Mouse (Mus musculus) limb, embryonic 11.5 days (tissue): Measurements from ENCODE around the gene Zfp367. TPM values are rescaled to one million over a fixed set of nuclear protein-coding genes. Genes with fewer than 3 reads are reported as not detected.

Experiments used
- ATAC-seq: fragments of 200-750 bp; cut with Nextera tagmentation; 2 replicates; pipeline ENCODE4 v1.8.0; 2017; ENCODE audit warnings: low read depth; ENCODE audit not compliant: insufficient number of reproducible peaks, low FRiP score, low TSS enrichment
- DNase-seq: peaks from one replicate; pipeline ENCODE4 v3.0.0-alpha.2; 2015; ENCODE audit warnings: low spot score
- H3K27ac ChIP-seq: fragments of 300-500 bp; sonication (generic); replicated peaks from 2 replicates; pipeline ENCODE4 v1.5.1; 2014; ENCODE audit warnings: low read depth, mild to moderate bottlenecking, low read length
- H3K27me3 ChIP-seq: fragments of 300-500 bp; sonication (generic); 2 replicates; pipeline ENCODE4 v1.6.1; 2014; ENCODE audit warnings: mild to moderate bottlenecking, low read length, mixed read lengths; ENCODE audit not compliant: control insufficient read depth, insufficient read depth
- H3K36me3 ChIP-seq: fragments of 300-500 bp; sonication (generic); 2 replicates; pipeline ENCODE4 v1.6.1; 2014; ENCODE audit warnings: mild to moderate bottlenecking, low read length, moderate library complexity, mixed read lengths; ENCODE audit not compliant: control insufficient read depth, insufficient read depth
- H3K4me1 ChIP-seq: fragments of 300-500 bp; sonication (generic); 2 replicates; pipeline ENCODE4 v1.6.1; 2014; ENCODE audit warnings: low read length, mixed read lengths; ENCODE audit not compliant: control insufficient read depth, insufficient read depth
- H3K4me2 ChIP-seq: fragments of 300-500 bp; sonication (generic); 2 replicates; pipeline ENCODE4 v1.6.1; 2014; ENCODE audit warnings: low read depth, mild to moderate bottlenecking, moderate library complexity; ENCODE audit not compliant: severe bottlenecking
- H3K4me3 ChIP-seq: fragments of 300-500 bp; sonication (generic); 2 replicates; pipeline ENCODE4 v1.5.1; 2014; ENCODE audit warnings: low read depth, low read length
- H3K9ac ChIP-seq: fragments of 300-500 bp; sonication (generic); 2 replicates; pipeline ENCODE4 v1.6.1; 2014; ENCODE audit warnings: mild to moderate bottlenecking, low read length
- H3K9me3 ChIP-seq: fragments of 300-500 bp; sonication (generic); 2 replicates; pipeline ENCODE4 v1.6.1; 2016; ENCODE audit warnings: low read length; ENCODE audit not compliant: control insufficient read depth
- WGBS: fragments of 180-500 bp; shearing (Covaris S2); extraction: QIAGEN DNeasy Blood & Tissue Kit; methylation state at CpG from one replicate; pipeline ENCODE4 v1.1.7; 2014; 5-methylcytosine and 5-hydroxymethylcytosine counted together
- polyA plus RNA-seq: library from polyadenylated mRNA; unstranded; fragments of >200 nt; fragmentation: Nextera tagmentation; extraction: Ambion mirVana; gene quantifications from 2 replicates; pipeline ENCODE4 v1.2.1, GENCODE M21; 2014

Gene Zfp367
- polyA plus RNA-seq, 1 experiment from 2014 or later, result 15.3 TPM

DNA sequence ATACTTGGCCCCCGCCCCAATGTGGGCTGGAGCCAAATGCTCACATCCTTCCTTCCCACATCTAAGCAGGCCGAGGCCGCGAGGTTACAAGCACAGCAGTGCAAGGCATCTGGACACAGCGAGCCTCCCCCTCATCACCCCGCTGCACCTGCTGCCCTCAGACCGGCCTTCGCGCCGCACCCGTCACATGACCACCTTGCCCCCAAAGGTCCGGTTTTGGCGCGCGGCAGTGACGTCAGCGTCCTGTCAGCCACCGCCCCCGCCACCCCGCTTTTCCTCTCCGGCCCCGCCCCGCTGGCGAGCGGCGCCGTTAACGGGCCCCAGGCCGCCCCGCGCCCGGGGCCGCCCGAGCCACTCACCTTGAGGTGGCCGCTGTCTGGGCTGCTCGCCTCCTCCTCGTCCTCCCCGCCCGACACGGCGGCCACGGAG lies 747 bp downstream of the Zfp367 start:
- peak overlapping the region; percentile 62 for H3K4me2 ChIP-seq
- H3K36me3 ChIP-seq, result no peaks in the 10 kb centered on the region
- peak overlapping the region; percentile 93 for H3K4me3 ChIP-seq
- no peaks in the 10 kb centered on the region for H3K4me1 ChIP-seq
- H3K9me3 ChIP-seq, result no peaks in the 10 kb centered on the region
- WGBS, result 1% methylated on average over 42 of the region's 42 CpGs
- peak overlapping the region; percentile 62 for H3K9ac ChIP-seq
- ATAC-seq (peak; percentile 10), DNase-seq (peak; percentile 91)
- peak overlapping the region; percentile 80 for H3K27ac ChIP-seq
- H3K27me3 ChIP-seq, result no peaks in the 10 kb centered on the region

DNA sequence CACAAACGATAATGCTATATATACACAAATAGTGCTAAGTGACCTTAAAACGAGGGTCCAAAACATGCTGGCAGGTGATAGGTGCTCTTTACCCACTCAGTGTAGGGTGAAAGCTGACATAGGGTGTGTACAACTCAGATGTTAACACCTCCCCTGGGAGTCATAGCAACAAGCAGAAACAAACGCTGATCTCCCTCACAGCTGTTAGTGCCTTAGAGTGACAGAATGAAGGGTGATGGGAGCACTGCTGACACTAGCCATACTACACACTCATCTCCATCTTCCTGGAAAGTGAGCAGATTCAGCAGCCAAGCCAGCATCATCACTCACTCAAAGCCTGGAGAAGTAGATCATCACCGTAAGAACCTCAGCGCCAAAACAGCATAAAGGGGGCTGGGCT lies 2.9 kb downstream of the Zfp367 start:
- no peak for ATAC-seq
- 76% methylated on average over 5 of the region's 5 CpGs for WGBS
- H3K4me3 ChIP-seq, result no peak overlapping the region
- no peak for DNase-seq
- H3K36me3 ChIP-seq, result no peaks in the 10 kb centered on the region
- no peak overlapping the region for H3K27ac ChIP-seq
- no peaks in the 10 kb centered on the region for H3K4me1 ChIP-seq
- H3K27me3 ChIP-seq, result no peaks in the 10 kb centered on the region
- H3K4me2 ChIP-seq, result no peak overlapping the region
- H3K9me3 ChIP-seq, result no peaks in the 10 kb centered on the region
- H3K9ac ChIP-seq, result no peak overlapping the region

DNA sequence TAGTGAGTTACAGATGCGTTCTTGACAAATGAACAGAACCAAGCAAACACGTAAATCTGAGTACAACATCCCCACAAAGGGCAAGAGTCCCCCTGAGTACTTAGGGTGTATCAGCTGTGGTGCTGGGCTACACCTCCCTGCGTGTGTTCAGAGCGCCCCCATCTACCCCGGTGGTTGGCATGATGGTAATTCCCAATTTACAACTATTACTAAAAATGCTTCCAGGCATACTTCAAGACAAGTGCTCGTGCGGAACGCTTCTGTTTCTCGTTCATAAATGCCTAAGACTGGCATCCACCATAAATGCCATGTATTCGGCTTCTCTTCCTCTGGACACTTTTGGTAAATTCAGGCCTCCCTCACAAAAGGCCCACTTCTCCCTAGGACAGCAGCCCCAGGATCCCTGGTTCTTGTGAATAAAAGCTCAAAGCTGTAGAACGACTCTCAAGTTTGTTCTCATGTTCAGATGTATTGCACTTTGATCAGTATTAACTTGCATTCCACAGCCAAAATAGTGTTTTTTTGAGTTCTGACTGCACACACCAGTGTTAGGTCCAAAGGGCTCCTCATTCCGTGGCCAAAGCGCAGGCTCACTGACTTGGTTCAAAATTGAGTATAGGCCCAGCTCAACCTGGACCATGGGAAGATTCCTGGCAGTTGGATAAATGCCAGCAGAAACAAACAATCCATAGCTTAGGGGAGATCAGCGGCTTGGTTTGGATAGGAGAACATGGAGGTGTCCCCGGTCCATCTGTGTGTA lies 23.2 kb downstream of the Zfp367 start:
- H3K9ac ChIP-seq, result peak overlapping the region; percentile 77
- no peaks in the 10 kb centered on the region for H3K27me3 ChIP-seq
- H3K4me3 ChIP-seq, result peak overlapping the region; percentile 58
- H3K27ac ChIP-seq, result no peak overlapping the region
- H3K36me3 ChIP-seq, result no peaks in the 10 kb centered on the region
- DNase-seq (peak; percentile 61), ATAC-seq (peak; percentile 71; the same call in 1 of the 2 replicates)
- no peaks in the 10 kb centered on the region for H3K4me1 ChIP-seq
- WGBS, result 40% methylated on average over 15 of the region's 15 CpGs
- peak overlapping the region; percentile 77 for H3K4me2 ChIP-seq
- H3K9me3 ChIP-seq, result no peaks in the 10 kb centered on the region

DNA sequence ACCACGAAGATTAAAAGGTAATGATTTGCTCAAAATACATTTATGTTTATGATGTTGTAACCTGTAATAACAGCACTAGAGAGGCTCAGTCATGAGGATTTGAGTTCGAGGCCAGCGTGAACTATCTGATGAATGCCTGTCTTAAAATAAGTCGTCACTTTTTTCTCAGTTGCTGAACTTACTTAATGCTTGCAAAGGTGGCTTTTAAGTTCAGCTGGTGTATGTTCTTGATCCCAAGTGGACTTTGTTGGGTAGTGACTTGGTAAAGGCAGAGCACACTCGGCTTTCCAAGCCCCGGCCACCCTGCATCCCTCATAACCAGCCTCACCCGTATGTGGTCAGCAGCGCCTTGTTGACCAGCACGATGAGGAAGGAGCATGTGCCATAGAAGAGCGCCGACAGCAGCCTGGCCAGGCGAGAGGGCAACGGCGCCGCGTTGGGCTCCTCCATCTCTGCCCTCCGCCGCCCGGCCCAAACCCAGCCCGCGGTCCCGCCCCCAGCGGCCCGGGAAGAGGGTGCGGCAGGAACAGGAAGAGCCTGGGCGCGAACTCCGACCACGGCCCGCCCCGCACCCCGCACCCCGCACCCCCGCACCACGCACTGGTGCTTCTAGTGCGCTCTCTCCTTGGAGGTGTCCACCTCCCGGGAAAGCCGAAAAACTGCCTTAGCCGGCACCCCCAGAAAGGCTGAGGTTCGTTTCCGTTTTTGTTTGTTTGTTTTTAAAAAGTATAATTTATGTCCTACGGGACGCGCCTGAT lies 24.0 kb downstream of the Zfp367 start, which contains the start of gene Slc35d2:
TSS of gene Slc35d2 (minus strand) at position 511 of the 758 bp plus-strand sequence.
- Histone ChIP-seq H3K9me3 (no peaks in the 10 kb centered on the region), H3K4me3 (peak within 1 kb of the TSS; percentile 58), H3K27me3 (no peaks in the 10 kb centered on the region), H3K4me1 (no peaks in the 10 kb centered on the region), H3K4me2 (peak within 1 kb of the TSS; percentile 77), H3K27ac (no peak within 1 kb of the TSS), H3K9ac (peak within 1 kb of the TSS; percentile 77), H3K36me3 (no peaks in the 10 kb centered on the region)
- WGBS, result 9% methylated on average over 44 of the region's 44 CpGs
- DNase-seq, result peak; percentile 63
- peak; percentile 74; the same call in 1 of the 2 replicates for ATAC-seq

DNA sequence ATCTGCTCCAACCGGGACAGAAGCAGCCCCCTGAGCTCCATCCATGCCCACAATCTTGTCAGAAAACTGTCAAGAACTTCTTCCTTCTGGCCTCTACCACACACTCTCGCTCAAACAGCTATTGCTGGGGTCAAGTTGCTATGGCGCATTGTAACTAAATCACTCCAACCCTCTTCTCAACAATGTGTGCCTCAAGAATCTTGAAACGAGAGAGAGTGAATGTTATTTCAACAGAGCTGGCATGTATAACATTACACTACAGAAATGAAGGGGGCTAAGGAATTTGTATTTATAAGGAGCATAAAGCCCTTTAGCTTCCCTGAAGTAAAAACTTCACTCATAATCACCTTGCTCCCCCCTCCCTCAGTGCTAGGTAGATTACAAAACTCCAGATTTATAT lies 26.7 kb downstream of the Zfp367 start:
- Histone ChIP-seq H3K27me3 (no peaks in the 10 kb centered on the region), H3K4me2 (no peak overlapping the region), H3K9me3 (no peaks in the 10 kb centered on the region), H3K4me1 (no peaks in the 10 kb centered on the region), H3K27ac (no peak overlapping the region), H3K4me3 (no peak overlapping the region), H3K9ac (no peak overlapping the region), H3K36me3 (no peaks in the 10 kb centered on the region)
- WGBS, result 73% methylated on average over 4 of the region's 4 CpGs
- DNase-seq (no peak), ATAC-seq (no peak)

DNA sequence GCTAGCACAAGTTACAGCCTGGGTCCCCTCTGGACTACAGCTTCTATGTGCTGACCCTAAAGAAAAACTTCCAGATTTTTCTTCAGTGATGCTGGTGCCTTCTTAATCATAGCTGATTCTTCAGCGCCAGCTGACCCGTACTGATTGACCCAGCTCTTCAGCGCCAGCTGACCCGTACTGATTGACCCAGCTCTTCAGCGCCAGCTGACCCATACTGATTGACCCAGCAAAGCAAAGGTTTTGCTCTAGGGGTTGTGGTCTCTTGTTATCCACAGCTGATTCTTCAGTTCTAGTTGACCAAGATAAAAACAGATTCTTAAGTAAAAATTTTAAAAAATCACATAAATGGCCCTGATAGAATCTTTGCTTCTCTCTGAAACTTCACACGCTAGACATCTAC lies 28.1 kb downstream of the Zfp367 start:
- ATAC-seq (no peak), DNase-seq (no peak)
- H3K36me3 ChIP-seq, result no peaks in the 10 kb centered on the region
- no peaks in the 10 kb centered on the region for H3K9me3 ChIP-seq
- H3K27ac ChIP-seq, result no peak overlapping the region
- no peak overlapping the region for H3K4me3 ChIP-seq
- no peaks in the 10 kb centered on the region for H3K27me3 ChIP-seq
- H3K9ac ChIP-seq, result no peak overlapping the region
- no peaks in the 10 kb centered on the region for H3K4me1 ChIP-seq
- WGBS, result 96% methylated on average over 6 of the region's 6 CpGs
- no peak overlapping the region for H3K4me2 ChIP-seq

DNA sequence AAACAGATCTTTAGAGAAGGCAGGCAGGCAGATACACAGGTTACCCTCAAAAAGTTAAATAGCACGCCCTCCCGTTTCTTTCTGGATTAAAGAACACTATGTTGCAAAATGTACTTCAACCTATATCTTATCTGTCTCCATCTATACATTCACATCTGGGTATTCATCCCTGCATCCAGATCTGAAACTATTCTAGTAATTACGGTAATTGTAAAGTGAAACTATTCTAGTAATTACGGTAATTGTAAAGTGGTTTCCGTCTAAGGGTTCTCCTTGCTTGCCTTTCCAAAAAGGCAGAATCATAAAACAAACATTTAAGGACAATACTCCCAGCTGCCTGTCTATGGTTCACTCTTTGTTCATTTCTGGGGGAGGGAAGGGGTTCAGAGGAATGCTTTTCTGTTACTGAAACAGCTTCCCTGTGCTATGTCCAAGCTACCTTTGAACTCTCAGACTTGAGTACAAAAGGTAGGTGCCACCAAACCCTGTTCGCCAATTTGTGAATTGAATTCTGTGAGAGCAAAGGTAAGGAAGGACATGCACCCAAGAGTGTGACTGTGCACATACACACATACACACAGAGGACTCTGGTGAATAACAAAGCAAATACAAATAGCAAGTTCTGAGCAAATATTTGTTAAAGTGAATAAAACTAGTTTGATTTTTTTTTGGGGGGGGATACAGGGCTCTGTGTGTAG lies 29.4 kb downstream of the Zfp367 start:
- 32% methylated on average over 6 of the region's 6 CpGs for WGBS
- Histone ChIP-seq H3K36me3 (no peaks in the 10 kb centered on the region), H3K9me3 (no peaks in the 10 kb centered on the region), H3K27ac (no peak overlapping the region), H3K4me3 (no peak overlapping the region), H3K4me1 (no peaks in the 10 kb centered on the region), H3K9ac (no peak overlapping the region), H3K4me2 (no peak overlapping the region), H3K27me3 (no peaks in the 10 kb centered on the region)
- DNase-seq (no peak), ATAC-seq (no peak)

DNA sequence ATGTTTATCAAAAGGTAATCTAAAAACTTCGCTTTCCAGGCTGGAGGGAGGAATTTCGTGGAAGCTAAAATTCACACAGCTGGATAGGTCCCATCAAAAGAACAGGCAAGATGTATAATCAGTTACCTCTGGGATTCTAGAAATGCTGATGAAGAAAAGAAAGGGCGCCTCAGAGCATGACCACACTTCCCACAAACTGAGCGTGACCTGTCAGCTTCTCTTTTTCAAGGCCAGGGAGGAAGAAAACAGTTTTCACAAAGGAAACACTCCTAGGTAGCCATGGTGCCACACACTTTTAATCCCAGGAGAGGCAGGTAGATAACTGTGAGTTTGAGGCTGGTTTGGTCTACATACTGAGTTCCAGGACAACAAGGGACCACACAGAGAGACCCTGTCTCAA lies 32.2 kb downstream of the Zfp367 start:
- H3K27me3 ChIP-seq, result no peaks in the 10 kb centered on the region
- no peak overlapping the region for H3K27ac ChIP-seq
- 74% methylated on average over 4 of the region's 4 CpGs for WGBS
- H3K9ac ChIP-seq, result no peak overlapping the region
- H3K4me2 ChIP-seq, result no peak overlapping the region
- H3K9me3 ChIP-seq, result no peaks in the 10 kb centered on the region
- DNase-seq, result no peak
- no peaks in the 10 kb centered on the region for H3K4me1 ChIP-seq
- no peak overlapping the region for H3K4me3 ChIP-seq
- H3K36me3 ChIP-seq, result no peaks in the 10 kb centered on the region
- ATAC-seq, result no peak
